Mouse (Mus musculus) CH12.LX (cell line): Measurements from ENCODE around the gene Gpatch11.

Source experiments
- BHLHE40 ChIP-seq: IDR thresholded peaks from 2 replicates; pipeline ENCODE4 v1.6.1; 2011; ENCODE audit warnings: mild to moderate bottlenecking, low read depth, low read length, improper control_type of control experiment
- CHD1 ChIP-seq: IDR thresholded peaks from 2 replicates; pipeline ENCODE4 v1.6.1; 2012; ENCODE audit warnings: low read depth, low read length, improper control_type of control experiment, inconsistent platforms
- CTCF ChIP-seq, 2 experiments: IDR thresholded peaks in 1 of 2; conservative IDR thresholded peaks in 1 of 2; 2 replicates each; pipeline ENCODE4 v1.5.1; 2011 to 2012; ENCODE audit warnings: low read depth in 2 of 2, low read length in 2 of 2, improper control_type of control experiment in 1 of 2, inconsistent platforms in 1 of 2, mild to moderate bottlenecking in 1 of 2, moderate library complexity in 1 of 2
- EP300 ChIP-seq: IDR thresholded peaks from 2 replicates; pipeline ENCODE4 v1.6.1; 2011; ENCODE audit warnings: low read length, improper control_type of control experiment
- MAFK ChIP-seq: IDR thresholded peaks from 2 replicates; pipeline ENCODE4 v1.6.1; 2011; ENCODE audit warnings: low read length, improper control_type of control experiment; ENCODE audit not compliant: insufficient replicate concordance
- NELFE ChIP-seq: IDR thresholded peaks from 2 replicates; pipeline ENCODE4 v1.6.1; 2011; ENCODE audit warnings: low read depth, low read length, improper control_type of control experiment
- NRF1 ChIP-seq: IDR thresholded peaks from 2 replicates; pipeline ENCODE4 v1.6.1; 2014; ENCODE audit warnings: low read depth, mild to moderate bottlenecking, inconsistent platforms, low read length, improper control_type of control experiment, moderate library complexity
- POLR2A ChIP-seq: IDR thresholded peaks from 2 replicates; pipeline ENCODE4 v1.6.1; 2011; ENCODE audit warnings: low read depth, mild to moderate bottlenecking, improper control_type of control experiment, low read length
- POLR2AphosphoS2 ChIP-seq: IDR thresholded peaks from 2 replicates; pipeline ENCODE4 v1.6.1; 2011; ENCODE audit warnings: low read depth, low read length, improper control_type of control experiment
- RAD21 ChIP-seq: IDR thresholded peaks from 2 replicates; pipeline ENCODE4 v1.6.1; 2011; ENCODE audit warnings: low read depth, mild to moderate bottlenecking, low read length, improper control_type of control experiment, moderate library complexity
- SIN3A ChIP-seq: IDR thresholded peaks from 2 replicates; pipeline ENCODE4 v1.6.1; 2012; ENCODE audit warnings: low read length, improper control_type of control experiment, inconsistent platforms
- TBP ChIP-seq: conservative IDR thresholded peaks from 2 replicates; pipeline ENCODE4 v1.6.1; 2011; ENCODE audit warnings: low read depth, low read length, improper control_type of control experiment
- USF2 ChIP-seq: conservative IDR thresholded peaks from 2 replicates; pipeline ENCODE4 v1.6.1; 2011; ENCODE audit warnings: low read depth, low read length, improper control_type of control experiment
- ZC3H11A ChIP-seq: IDR thresholded peaks from 2 replicates; pipeline ENCODE4 v1.6.1; 2012; ENCODE audit warnings: low read depth, mild to moderate bottlenecking, inconsistent platforms, low read length, improper control_type of control experiment

GRCm38 (mm10) chr17:78836056-78836455 lies 689 bp downstream of the Gpatch11 start:
- no peak for TF ChIP-seq NELFE
- TF ChIP-seq NRF1, result no peak
- TF ChIP-seq EP300, result no peak
- TF ChIP-seq CTCF (conservative IDR thresholded peaks at IDR 0.05 in 1 of 2, IDR thresholded peaks at IDR 0.05 in 1 of 2; ENCODE audit: low read depth in 2 of 2, low read length in 2 of 2), result peak in 1 of 2 experiments; percentile 22; a peak in 1 of 4 replicates
- TF ChIP-seq ZC3H11A, result no peak
- TF ChIP-seq POLR2A, result no peak
- no peak for TF ChIP-seq RAD21
- TF ChIP-seq BHLHE40, result no peak
- no peak for TF ChIP-seq POLR2AphosphoS2
- no peak for TF ChIP-seq CHD1
- TF ChIP-seq USF2, result no peak
- no peak for TF ChIP-seq MAFK
- TF ChIP-seq SIN3A, result no peak
- TF ChIP-seq TBP, result no peak
